Mouse (Mus musculus) embryonic fibroblast, embryonic 13.5 days (primary cell): ENCODE results near the gene Rbbp6.

Source experiments
- CTCF ChIP-seq: IDR thresholded peaks from 2 replicates; pipeline ENCODE4 v1.5.1; 2011; ENCODE audit warnings: mild to moderate bottlenecking, control low read depth, low read length, moderate library complexity, borderline replicate concordance; ENCODE audit not compliant: insufficient read depth
- POLR2A ChIP-seq: IDR thresholded peaks from 2 replicates; pipeline ENCODE4 v1.6.1; 2011; ENCODE audit warnings: low read depth, mild to moderate bottlenecking, control low read depth, low read length, moderate library complexity

- TF ChIP-seq POLR2A: no peak
- TF ChIP-seq CTCF: no peak
These were observed 6.7 kb downstream of the Rbbp6 start for GRCm38 (mm10) chr7:122972006-122972689.
